Mouse (Mus musculus): ENCODE results near the gene Rps17. TPM values are rescaled to one million over a fixed set of nuclear protein-coding genes. Genes with fewer than 3 reads are reported as not detected.

Rps17 gene
- polyA plus RNA-seq (2015; fragmentation: Nextera tagmentation; extraction: Ambion mirVana) = 719 and 733 TPM in 2 replicates

DNA sequence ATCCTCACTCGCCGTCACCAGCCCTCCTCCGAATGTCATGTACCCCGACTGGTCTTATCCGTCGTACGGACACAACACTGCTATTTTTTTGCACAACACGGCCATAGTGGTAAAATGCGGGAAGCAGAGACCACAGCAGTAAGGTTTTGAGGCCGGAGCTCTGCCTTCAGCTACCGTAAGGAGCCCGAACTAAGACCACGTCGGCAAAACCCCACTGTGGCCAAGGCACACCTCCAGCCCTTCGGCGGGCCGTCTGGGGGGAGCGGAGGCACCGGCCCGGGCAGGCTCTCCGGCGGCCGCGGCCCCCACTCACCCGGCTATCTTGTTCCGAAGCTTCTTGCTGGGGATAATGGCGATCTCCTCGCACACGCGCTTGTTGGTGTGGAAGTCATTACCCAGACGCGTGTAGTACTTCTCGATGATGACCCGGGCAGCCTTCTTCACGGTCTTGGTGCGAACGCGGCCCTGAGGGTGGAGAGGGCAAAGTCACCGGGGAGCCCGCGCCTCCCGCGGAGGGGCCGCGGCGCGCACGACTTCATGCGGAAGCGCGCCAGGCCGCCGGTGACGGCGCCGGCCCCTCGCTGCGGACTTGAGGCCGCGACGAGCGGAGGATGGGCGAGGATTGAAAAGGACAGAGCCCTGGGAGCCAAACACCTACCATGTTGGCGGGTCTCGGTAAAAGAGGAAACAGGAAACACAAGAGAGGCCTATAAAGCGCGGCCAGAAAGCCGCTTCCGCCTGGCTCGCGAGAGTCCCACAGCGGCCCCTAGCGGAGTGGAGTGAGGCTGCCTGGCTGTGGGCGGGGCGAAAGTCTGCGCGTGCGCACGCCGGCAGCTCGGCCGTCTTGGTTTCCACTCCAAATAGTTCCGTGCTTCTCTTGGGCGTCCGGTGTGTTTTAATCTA is at the start of gene Rps17:
TSS of gene Rps17 (minus strand) at position 711 of the 903 bp plus-strand sequence.

Other genes starting within 250 kb of the Rps17 start
- gene Slc28a1, start 230.5 kb downstream of the Rps17 start, polyA plus RNA-seq (2015; fragmentation: Nextera tagmentation; extraction: Ambion mirVana) = 0.17 TPM in 1 of 2 replicates, not detected in the other
- 1.8 and 2.1 TPM in 2 replicates for gene Pde8a, start 131.7 kb downstream of the Rps17 start, polyA plus RNA-seq (2015; fragmentation: Nextera tagmentation; extraction: Ambion mirVana)
- 7.9 and 11.4 TPM in 2 replicates for gene Cpeb1, start 110.2 kb upstream of the Rps17 start, polyA plus RNA-seq (2015; fragmentation: Nextera tagmentation; extraction: Ambion mirVana)
- gene Ap3b2, start 148.7 kb upstream of the Rps17 start, polyA plus RNA-seq (2015; fragmentation: Nextera tagmentation; extraction: Ambion mirVana) = 99.0 and 115 TPM in 2 replicates
- gene BC048679, start 153.0 kb upstream of the Rps17 start, polyA plus RNA-seq (2015; fragmentation: Nextera tagmentation; extraction: Ambion mirVana) = not detected in 2 replicates
- 0.17 and 0.23 TPM in 2 replicates for gene Fsd2, start 221.7 kb upstream of the Rps17 start, polyA plus RNA-seq (2015; fragmentation: Nextera tagmentation; extraction: Ambion mirVana)
- 8.3 and 8.9 TPM in 2 replicates for gene Whamm, start 226.0 kb upstream of the Rps17 start, polyA plus RNA-seq (2015; fragmentation: Nextera tagmentation; extraction: Ambion mirVana)